Mouse (Mus musculus) heart, embryonic 11.5 days (tissue): Measurements from ENCODE around the gene Gm20683. TPM values are rescaled to one million over a fixed set of nuclear protein-coding genes. Genes with fewer than 3 reads are reported as not detected.
A peak's percentile ranks its signal among the peaks of the same experiment; 100 is the strongest.

Experiments used
- ATAC-seq: fragments of 200-750 bp; cut with Nextera tagmentation; replicated peaks from 2 replicates; pipeline ENCODE4 v1.8.0; 2017; ENCODE audit warnings: moderate library complexity; ENCODE audit not compliant: insufficient number of reproducible peaks, low FRiP score, low TSS enrichment
- H3K27ac ChIP-seq: fragments of 300-500 bp; sonication (generic); 2 replicates; pipeline ENCODE4 v1.5.1; 2014; ENCODE audit warnings: mild to moderate bottlenecking, low read depth, low read length
- H3K27me3 ChIP-seq: fragments of 300-500 bp; sonication (generic); 2 replicates; pipeline ENCODE4 v1.6.1; 2014; ENCODE audit warnings: mild to moderate bottlenecking, low read length, mixed read lengths; ENCODE audit not compliant: control insufficient read depth, insufficient read depth
- H3K36me3 ChIP-seq: fragments of 300-500 bp; sonication (generic); 2 replicates; pipeline ENCODE4 v1.6.1; 2014; ENCODE audit warnings: mild to moderate bottlenecking, low read length, moderate library complexity, mixed read lengths; ENCODE audit not compliant: control insufficient read depth, insufficient read depth
- H3K4me1 ChIP-seq: fragments of 300-500 bp; sonication (generic); 2 replicates; pipeline ENCODE4 v1.6.1; 2014; ENCODE audit warnings: low read length; ENCODE audit not compliant: control insufficient read depth, insufficient read depth
- H3K4me2 ChIP-seq: fragments of 300-500 bp; sonication (generic); 2 replicates; pipeline ENCODE4 v1.6.1; 2014; ENCODE audit warnings: mild to moderate bottlenecking, moderate library complexity
- H3K4me3 ChIP-seq: fragments of 300-500 bp; sonication (generic); 2 replicates; pipeline ENCODE4 v1.5.1; 2014; ENCODE audit warnings: low read depth, low read length
- H3K9ac ChIP-seq: fragments of 300-500 bp; sonication (generic); 2 replicates; pipeline ENCODE4 v1.6.1; 2014; ENCODE audit warnings: mild to moderate bottlenecking, low read depth, low read length, moderate library complexity
- H3K9me3 ChIP-seq: fragments of 300-500 bp; sonication (generic); replicated peaks from 2 replicates; pipeline ENCODE4 v1.6.1; 2016; ENCODE audit warnings: low read length; ENCODE audit not compliant: control insufficient read depth
- WGBS: fragments of 180-500 bp; shearing (Covaris S2); extraction: QIAGEN DNeasy Blood & Tissue Kit; methylation state at CpG from one replicate; pipeline ENCODE4 v1.1.7; 2014; ENCODE audit not compliant: insufficient replicate concordance; 5-methylcytosine and 5-hydroxymethylcytosine counted together
- polyA plus RNA-seq: library from polyadenylated mRNA; unstranded; fragments of >200 nt; fragmentation: Nextera tagmentation; extraction: Ambion mirVana; gene quantifications from 2 replicates; pipeline ENCODE4 v1.2.1, GENCODE M21; 2014

Gm20683 gene
- polyA plus RNA-seq, 1 experiment from 2014 or later: 0.70 TPM

DNA sequence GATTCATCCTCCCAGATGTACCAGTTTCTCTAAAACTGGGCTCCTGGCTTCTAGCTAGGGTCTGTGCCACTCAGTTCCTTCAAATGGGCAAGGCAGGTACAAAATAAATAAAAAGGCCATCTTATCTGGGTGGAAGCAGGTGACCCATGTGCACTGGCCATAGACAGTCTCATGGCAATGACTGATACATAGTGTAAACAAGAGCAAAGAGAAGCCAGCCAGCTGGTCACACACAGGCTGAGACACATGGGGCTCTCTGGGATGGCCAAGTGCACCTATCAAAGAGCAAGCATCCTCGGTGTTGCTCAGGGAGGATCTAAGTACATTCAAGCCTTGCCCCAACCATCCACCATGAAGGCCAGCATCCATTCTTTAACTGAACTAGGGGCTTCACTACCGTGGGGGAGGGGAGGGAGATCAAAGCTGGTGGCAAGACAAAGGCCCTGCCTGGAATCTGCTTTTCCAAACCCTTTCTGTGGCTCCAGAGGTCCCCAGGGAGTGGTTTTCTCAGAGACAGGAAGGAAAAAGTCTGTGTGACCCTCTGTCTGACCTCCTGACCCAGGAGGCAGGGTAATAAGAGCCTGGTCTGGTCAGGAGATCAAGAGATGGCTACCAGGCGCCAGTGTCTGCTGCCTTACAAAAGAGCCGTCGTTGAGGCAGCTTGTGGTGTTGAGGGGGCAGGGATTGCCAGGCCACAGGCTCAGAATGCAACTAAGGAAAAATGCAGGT is 39.5 kb upstream of the Gm20683 start:
- no peak for ATAC-seq
- H3K4me1 ChIP-seq: peaks cover 26% of the 10 kb centered on the region
- 13% methylated on average over 5 of the region's 5 CpGs for WGBS
- peaks cover 11% of the 10 kb centered on the region for H3K36me3 ChIP-seq
- H3K9ac ChIP-seq: peak overlapping the region; percentile 56; the same call in 1 of the 2 replicates
- H3K27ac ChIP-seq: 0 out of 2 replicates have a peak overlapping the region, but pooled peaks have one; percentile 35
- no peaks in the 10 kb centered on the region for H3K9me3 ChIP-seq
- H3K27me3 ChIP-seq: no peaks in the 10 kb centered on the region
- H3K4me3 ChIP-seq: no peak overlapping the region
- H3K4me2 ChIP-seq: no peak overlapping the region

DNA sequence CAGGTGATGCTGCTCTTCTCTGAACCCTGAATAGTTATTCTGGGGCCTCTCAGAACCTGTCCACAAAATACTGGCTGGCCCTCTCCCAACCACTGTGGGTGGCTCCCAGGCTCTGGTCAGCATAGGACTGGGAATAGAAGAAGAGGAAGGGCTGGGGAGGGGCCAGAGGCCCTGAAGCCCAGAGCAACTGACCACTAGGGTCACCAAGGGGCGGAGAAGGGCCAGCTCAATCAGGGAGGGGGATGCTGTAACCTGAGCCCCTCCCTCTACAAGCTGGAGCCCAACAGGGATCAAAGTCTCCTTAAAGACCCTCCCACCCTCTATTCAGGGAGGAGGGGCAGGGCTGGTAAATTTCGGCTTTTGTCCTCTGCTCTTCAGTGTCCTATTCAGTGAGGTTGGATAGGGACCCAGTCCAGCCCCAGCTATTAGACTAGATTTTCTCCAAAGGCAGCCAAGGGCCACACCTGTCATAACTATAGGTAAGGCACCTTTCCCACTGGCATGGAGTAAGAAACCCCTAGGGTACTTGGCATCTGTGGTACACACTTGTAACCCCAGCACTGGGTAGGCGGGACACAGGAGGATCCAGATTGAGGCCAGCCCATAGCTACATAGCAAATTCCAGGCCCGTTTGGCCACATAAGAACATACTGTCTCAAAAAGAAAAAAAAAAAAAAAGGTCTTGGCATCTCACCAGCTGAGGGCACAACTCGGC is 38.8 kb upstream of the Gm20683 start, which contains the start of gene Wfikkn1:
Gene Wfikkn1, minus strand, starts transcription at position 663 of the 715 bp plus-strand sequence.
- ATAC-seq: no peak
- Histone ChIP-seq H3K27ac (peak within 1 kb of the TSS; percentile 35; the same call in 1 of the 2 replicates), H3K9me3 (no peaks in the 10 kb centered on the region), H3K27me3 (no peaks in the 10 kb centered on the region), H3K9ac (peak within 1 kb of the TSS; percentile 56; the same call in 1 of the 2 replicates), H3K4me2 (no peak within 1 kb of the TSS), H3K36me3 (peaks cover 11% of the 10 kb centered on the region), H3K4me3 (no peak within 1 kb of the TSS), H3K4me1 (peaks cover 31% of the 10 kb centered on the region)
- 52% methylated on average over 5 of the region's 5 CpGs for WGBS

DNA sequence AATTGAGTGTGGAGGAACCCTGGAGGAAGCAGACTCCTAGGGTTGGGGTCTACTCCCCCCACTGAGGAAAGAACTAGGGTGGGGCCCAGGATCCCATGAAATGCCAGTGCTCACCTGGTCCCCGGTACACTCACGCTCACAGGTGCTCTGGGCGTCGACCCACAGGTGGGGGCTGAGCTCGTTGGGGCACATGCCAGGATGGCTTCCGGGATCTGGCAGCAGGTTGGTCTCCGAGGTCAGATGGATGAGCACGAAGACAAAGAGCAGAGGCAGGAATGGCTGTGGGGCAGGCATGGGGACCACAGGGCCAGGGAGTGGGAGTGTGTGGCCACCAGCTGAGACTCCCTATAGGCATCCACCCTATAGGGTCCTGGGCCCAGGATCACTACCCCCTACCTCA is 38.2 kb upstream of the Gm20683 start:
- Histone ChIP-seq H3K27me3 (no peaks in the 10 kb centered on the region), H3K4me1 (peaks cover 31% of the 10 kb centered on the region), H3K4me3 (no peak overlapping the region), H3K36me3 (peaks cover 11% of the 10 kb centered on the region; the same call in 1 of the 2 replicates), H3K4me2 (no peak overlapping the region), H3K27ac (no peak overlapping the region), H3K9me3 (no peaks in the 10 kb centered on the region), H3K9ac (no peak overlapping the region)
- ATAC-seq: no peak
- 84% methylated on average over 8 of the region's 8 CpGs for WGBS

DNA sequence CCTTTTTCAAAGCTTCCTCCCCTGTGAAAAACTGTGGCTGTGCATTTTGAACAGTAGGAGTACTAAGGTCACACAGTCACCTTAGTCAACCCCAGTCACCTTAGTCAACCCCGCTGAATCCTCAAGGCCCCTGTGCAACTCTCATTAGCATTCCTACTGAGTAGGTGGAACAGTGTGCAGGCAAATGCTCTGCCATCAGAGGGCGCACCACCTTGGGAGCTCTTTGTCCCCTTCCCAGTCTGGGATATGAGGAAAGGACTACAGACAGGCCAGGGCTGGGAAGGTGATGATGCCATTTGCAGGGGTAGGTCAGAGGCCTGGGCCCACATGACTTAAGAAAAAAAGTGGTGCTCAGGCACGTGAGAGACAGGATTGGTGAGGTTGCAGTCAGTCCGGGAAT is 37.7 kb upstream of the Gm20683 start:
- Histone ChIP-seq H3K9me3 (no peaks in the 10 kb centered on the region), H3K9ac (no peak overlapping the region), H3K27ac (no peak overlapping the region), H3K4me3 (no peak overlapping the region), H3K36me3 (peaks cover 11% of the 10 kb centered on the region; the same call in 1 of the 2 replicates), H3K4me1 (peaks cover 31% of the 10 kb centered on the region), H3K4me2 (no peak overlapping the region), H3K27me3 (no peaks in the 10 kb centered on the region)
- no peak for ATAC-seq
- 64% methylated on average over 4 of the region's 4 CpGs for WGBS

DNA sequence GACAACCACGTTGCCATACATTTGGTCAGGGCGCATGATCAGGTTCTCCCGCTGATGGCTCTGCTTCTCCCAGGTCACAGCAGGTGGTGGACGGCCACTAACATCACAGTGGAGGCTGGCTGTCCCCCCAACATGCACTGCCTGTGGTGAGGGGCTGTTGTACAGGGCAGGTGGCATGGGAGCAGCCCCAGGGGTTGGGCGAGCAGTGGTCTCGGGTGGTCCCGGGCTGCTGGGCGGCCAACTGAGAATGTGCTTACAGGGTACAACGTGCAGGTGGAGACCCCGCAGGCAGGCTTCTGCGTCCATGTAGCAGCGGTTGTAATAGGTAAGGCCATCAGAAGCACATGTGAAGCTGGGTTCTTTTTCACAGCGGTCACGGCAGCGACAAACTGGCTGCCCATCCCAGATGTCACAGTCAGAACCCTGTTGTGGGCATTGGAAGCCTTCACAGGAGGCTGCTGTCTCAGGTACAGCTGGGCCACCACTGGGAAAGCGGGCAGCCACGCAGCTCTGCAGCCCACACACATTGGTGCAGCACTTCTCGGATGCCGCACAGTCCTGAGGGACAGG is 37.1 kb upstream of the Gm20683 start:
- H3K4me2 ChIP-seq: no peak overlapping the region
- no peaks in the 10 kb centered on the region for H3K9me3 ChIP-seq
- no peak overlapping the region for H3K9ac ChIP-seq
- WGBS: 92% methylated on average over 19 of the region's 19 CpGs
- ATAC-seq: no peak
- H3K4me3 ChIP-seq: no peak overlapping the region
- peaks cover 11% of the 10 kb centered on the region; the same call in 1 of the 2 replicates for H3K36me3 ChIP-seq
- no peaks in the 10 kb centered on the region for H3K27me3 ChIP-seq
- peaks cover 36% of the 10 kb centered on the region for H3K4me1 ChIP-seq
- H3K27ac ChIP-seq: no peak overlapping the region

DNA sequence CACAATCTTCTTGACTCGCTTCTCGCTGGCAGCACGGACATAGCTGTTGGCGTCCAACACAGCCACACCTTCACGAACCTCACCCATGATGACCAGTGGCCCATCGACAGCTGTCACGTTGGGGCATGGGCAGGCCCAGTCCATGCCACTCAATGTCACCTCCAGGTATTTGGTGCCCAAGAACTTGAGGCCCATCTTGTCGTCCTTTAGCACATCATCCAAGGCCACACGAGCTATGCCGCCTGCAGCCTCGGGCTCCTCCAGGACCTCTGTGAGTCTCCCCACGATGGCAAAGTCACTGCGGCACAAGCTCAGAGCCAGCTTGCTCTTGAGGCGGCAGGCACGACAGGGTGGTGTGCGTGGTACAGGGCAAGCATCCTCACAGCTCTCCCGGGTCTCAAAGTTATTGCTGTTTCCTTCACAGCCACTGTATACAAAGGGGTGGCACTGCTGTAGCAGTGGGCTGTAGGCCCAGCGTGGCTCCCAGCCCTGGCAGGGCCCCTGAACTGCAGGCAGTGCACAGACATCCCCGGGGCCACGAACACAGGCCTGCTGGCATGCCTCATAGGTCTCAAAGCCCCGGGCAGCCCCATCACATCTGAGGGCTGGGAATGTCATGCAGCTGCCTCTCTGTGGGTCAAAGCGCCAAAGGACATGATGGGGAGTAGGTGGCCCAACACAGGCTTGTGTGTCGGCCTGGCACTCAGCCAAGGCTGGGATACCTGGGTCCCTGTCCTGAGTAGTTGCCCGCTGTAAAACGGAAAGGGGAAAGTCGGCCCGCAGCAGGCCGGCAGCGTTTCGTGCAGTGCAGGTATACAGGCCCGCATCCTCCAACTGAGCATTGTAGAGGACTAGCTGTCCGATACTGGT is 36.4 kb upstream of the Gm20683 start:
- H3K9ac ChIP-seq: no peak overlapping the region
- no peak overlapping the region for H3K4me3 ChIP-seq
- H3K4me2 ChIP-seq: no peak overlapping the region
- WGBS: 91% methylated on average over 32 of the region's 32 CpGs
- no peak for ATAC-seq
- no peak overlapping the region for H3K27ac ChIP-seq
- H3K4me1 ChIP-seq: peaks cover 36% of the 10 kb centered on the region
- peaks cover 7% of the 10 kb centered on the region; the same call in 1 of the 2 replicates for H3K36me3 ChIP-seq
- no peaks in the 10 kb centered on the region for H3K9me3 ChIP-seq
- H3K27me3 ChIP-seq: no peaks in the 10 kb centered on the region

DNA sequence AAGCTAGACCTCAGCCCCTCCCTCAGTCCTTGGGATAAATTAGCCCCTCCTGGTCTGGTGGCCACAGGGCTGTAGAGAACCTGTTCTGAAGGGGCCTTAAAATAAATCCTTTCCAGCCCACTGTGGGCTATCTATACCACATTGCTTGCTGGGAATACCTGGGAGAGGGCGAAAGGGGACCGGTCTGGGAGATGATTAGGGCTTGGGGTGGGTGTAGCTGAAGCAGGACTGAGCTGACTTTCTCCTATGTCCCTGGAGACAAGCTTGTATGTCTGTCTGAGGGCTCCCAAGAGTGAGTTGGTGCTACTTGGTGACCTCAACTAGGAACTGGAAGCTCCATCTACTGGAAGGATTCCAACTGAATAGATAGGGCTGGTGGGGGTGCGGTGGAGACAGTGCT is 35.5 kb upstream of the Gm20683 start:
- Histone ChIP-seq H3K36me3 (peaks cover 7% of the 10 kb centered on the region; the same call in 1 of the 2 replicates), H3K4me3 (no peak overlapping the region), H3K27me3 (no peaks in the 10 kb centered on the region), H3K9ac (no peak overlapping the region), H3K4me1 (peaks cover 33% of the 10 kb centered on the region), H3K9me3 (no peaks in the 10 kb centered on the region), H3K4me2 (no peak overlapping the region), H3K27ac (no peak overlapping the region)
- no peak for ATAC-seq
- WGBS: 88% methylated on average over 3 of the region's 3 CpGs
